Mouse (Mus musculus) myocyte (in vitro differentiated cells): ENCODE measurements around the gene Gm7073. TPM values are rescaled to one million over a fixed set of nuclear protein-coding genes. Genes with fewer than 3 reads are reported as not detected.

Source experiments
- H3K27me3 ChIP-seq: one replicate; pipeline ENCODE4 v1.6.1; 2011; ENCODE audit not compliant: control insufficient read depth, insufficient read depth, insufficient read length
- H3K36me3 ChIP-seq: one replicate; pipeline ENCODE4 v1.6.1; 2011; ENCODE audit not compliant: control insufficient read depth, insufficient read depth
- H3K4me2 ChIP-seq: one replicate; pipeline ENCODE4 v1.6.1; 2011; ENCODE audit warnings: low read depth, control low read depth
- H3K4me3 ChIP-seq: one replicate; pipeline ENCODE4 v1.5.1; 2011; ENCODE audit warnings: mild to moderate bottlenecking, control low read depth, moderate library complexity
- H3K79me2 ChIP-seq: one replicate; pipeline ENCODE4 v1.6.1; 2011; ENCODE audit not compliant: control insufficient read depth, insufficient read depth
- H3ac ChIP-seq: one replicate; pipeline ENCODE4 v1.6.1; 2011; ENCODE audit not compliant: control insufficient read depth, insufficient read length
- CEBPB ChIP-seq: IDR thresholded peaks from 2 replicates; pipeline ENCODE4 v1.6.1; 2011; ENCODE audit warnings: mild to moderate bottlenecking, moderate library complexity; ENCODE audit not compliant: poor library complexity, insufficient read depth, severe bottlenecking
- E2F4 ChIP-seq: IDR thresholded peaks from one replicate; pipeline ENCODE4 v1.6.1; 2011; ENCODE audit warnings: mild to moderate bottlenecking, control low read depth, moderate library complexity; ENCODE audit not compliant: insufficient read depth
- MAX ChIP-seq: IDR thresholded peaks from one replicate; pipeline ENCODE4 v1.6.1; 2011; ENCODE audit warnings: low read depth, mild to moderate bottlenecking, control low read depth
- MYOD1 ChIP-seq, 3 experiments: IDR thresholded peaks; one replicate each; pipeline ENCODE4 v1.6.1; 2011; ENCODE audit warnings: control low read depth in 2 of 3, low read depth in 2 of 3, mild to moderate bottlenecking in 2 of 3, moderate library complexity in 1 of 3; ENCODE audit not compliant: insufficient read length in 2 of 3, control insufficient read depth in 1 of 3
- MYOG ChIP-seq, 3 experiments: IDR thresholded peaks; one replicate each; pipeline ENCODE4 v1.6.1; 2011; ENCODE audit warnings: control low read depth in 2 of 3, low read depth in 2 of 3, mild to moderate bottlenecking in 2 of 3; ENCODE audit not compliant: insufficient read length in 2 of 3, control insufficient read depth in 1 of 3, insufficient read depth in 1 of 3
- POLR2A ChIP-seq: IDR thresholded peaks from one replicate; pipeline ENCODE4 v1.6.1; 2011; ENCODE audit warnings: low read depth, mild to moderate bottlenecking, control low read depth, moderate library complexity; ENCODE audit not compliant: insufficient read length
- POLR2AphosphoS2 ChIP-seq: IDR thresholded peaks from one replicate; pipeline ENCODE4 v1.6.1; 2011; ENCODE audit warnings: low read depth, control low read depth; ENCODE audit not compliant: insufficient read length
- REST ChIP-seq: IDR thresholded peaks from one replicate; pipeline ENCODE4 v1.6.1; 2011; ENCODE audit warnings: mild to moderate bottlenecking, control low read depth, moderate library complexity; ENCODE audit not compliant: insufficient read depth, insufficient read length
- SRF ChIP-seq: IDR thresholded peaks from one replicate; pipeline ENCODE4 v1.6.1; 2011; ENCODE audit warnings: low read depth; ENCODE audit not compliant: control insufficient read depth, insufficient read length
- TCF12 ChIP-seq: IDR thresholded peaks from one replicate; pipeline ENCODE4 v1.6.1; 2011; ENCODE audit warnings: mild to moderate bottlenecking, control low read depth; ENCODE audit not compliant: poor library complexity, insufficient read depth, severe bottlenecking
- TCF3 ChIP-seq: IDR thresholded peaks from one replicate; pipeline ENCODE4 v1.6.1; 2011; ENCODE audit warnings: low read depth, control low read depth; ENCODE audit not compliant: insufficient read length
- USF1 ChIP-seq: IDR thresholded peaks from one replicate; pipeline ENCODE4 v1.6.1; 2011; ENCODE audit warnings: low read depth, mild to moderate bottlenecking, control low read depth, moderate library complexity
- polyA plus RNA-seq: library from polyadenylated mRNA; unstranded; fragments of >200 nt; fragmentation: generic; extraction: Trizol; gene quantifications from one replicate; pipeline ENCODE4 v1.2.1, GENCODE M21; 2012; ENCODE audit warnings: missing spikeins

Gene Gm7073
- polyA plus RNA-seq, 1 experiment, result not detected

GRCm38 (mm10) chrX:60497750-60498149 is 41.3 kb downstream of the Gm7073 start:
- no peaks in the 10 kb centered on the region for H3K27me3 ChIP-seq
- H3K79me2 ChIP-seq, result no peaks in the 10 kb centered on the region
- TF ChIP-seq MYOG (IDR thresholded peaks at IDR 0.05; ENCODE audit: control insufficient read depth in 1 of 3, insufficient read depth in 1 of 3, insufficient read length in 2 of 3, low read depth in 2 of 3) (no peak), E2F4 (no peak), POLR2A (no peak), TCF12 (no peak), TCF3 (no peak), CEBPB (no peak)
- H3ac ChIP-seq, result no peak overlapping the region
- H3K36me3 ChIP-seq, result no peaks in the 10 kb centered on the region
- no peak overlapping the region for H3K4me3 ChIP-seq
- H3K4me2 ChIP-seq, result no peak overlapping the region

- H3K4me2 ChIP-seq, result no peak overlapping the region
- H3K27me3 ChIP-seq, result no peaks in the 10 kb centered on the region
- no peak overlapping the region for H3ac ChIP-seq
- H3K79me2 ChIP-seq, result no peaks in the 10 kb centered on the region
- TF ChIP-seq TCF12, result no peak
- TF ChIP-seq CEBPB, result no peak
- no peak for TF ChIP-seq USF1
- no peak for TF ChIP-seq SRF
- TF ChIP-seq E2F4, result no peak
- TF ChIP-seq TCF3, result no peak
- TF ChIP-seq POLR2A, result no peak
- no peak for TF ChIP-seq MAX
- TF ChIP-seq REST, result no peak
- TF ChIP-seq POLR2AphosphoS2, result no peak
- TF ChIP-seq MYOG (IDR thresholded peaks at IDR 0.05; ENCODE audit: control insufficient read depth in 1 of 3, insufficient read depth in 1 of 3, insufficient read length in 2 of 3, low read depth in 2 of 3), result no peak
- no peak for TF ChIP-seq MYOD1 (IDR thresholded peaks at IDR 0.05; ENCODE audit: control insufficient read depth in 1 of 3, insufficient read length in 2 of 3, low read depth in 2 of 3)
- H3K36me3 ChIP-seq, result no peaks in the 10 kb centered on the region
- no peak overlapping the region for H3K4me3 ChIP-seq
Measured at GRCm38 (mm10) chrX:60495308-60495707, 43.7 kb downstream of the Gm7073 start.

DNA sequence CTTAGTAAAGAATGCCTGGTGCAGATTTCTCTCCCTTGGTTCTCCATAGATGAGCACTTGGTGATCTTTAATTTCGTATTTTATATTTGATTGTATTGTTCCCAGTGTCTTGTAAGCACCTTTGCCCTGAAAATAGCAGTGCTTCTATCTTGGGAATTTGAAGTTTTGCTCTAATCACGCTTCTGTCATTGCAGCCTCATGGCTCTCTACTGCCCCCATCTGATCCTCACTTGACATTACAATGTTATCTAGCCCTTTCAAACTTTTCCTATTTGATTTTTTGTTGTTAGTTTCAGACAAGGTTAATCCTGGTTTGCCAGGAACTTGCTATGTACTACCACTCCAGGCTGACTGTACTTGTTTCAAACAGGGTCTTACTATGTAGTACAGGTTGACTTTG is 75.3 kb downstream of the Gm7073 start:
- TF ChIP-seq POLR2AphosphoS2, result no peak
- no peak for TF ChIP-seq MAX
- TF ChIP-seq TCF12, result no peak
- TF ChIP-seq USF1, result no peak
- TF ChIP-seq MYOD1 (IDR thresholded peaks at IDR 0.05; ENCODE audit: control insufficient read depth in 1 of 3, insufficient read length in 2 of 3, low read depth in 2 of 3), result no peak
- no peak for TF ChIP-seq POLR2A
- no peak for TF ChIP-seq CEBPB
- TF ChIP-seq REST, result no peak
- TF ChIP-seq TCF3, result no peak
- TF ChIP-seq SRF, result no peak
- no peak for TF ChIP-seq E2F4
- no peak for TF ChIP-seq MYOG (IDR thresholded peaks at IDR 0.05; ENCODE audit: control insufficient read depth in 1 of 3, insufficient read depth in 1 of 3, insufficient read length in 2 of 3, low read depth in 2 of 3)
- H3K27me3 ChIP-seq, result no peaks in the 10 kb centered on the region

GRCm38 (mm10) chrX:60414563-60415111 is 124.4 kb downstream of the Gm7073 start:
- Histone ChIP-seq H3K4me2 (no peak overlapping the region), H3ac (no peak overlapping the region), H3K36me3 (no peaks in the 10 kb centered on the region), H3K4me3 (no peak overlapping the region), H3K27me3 (no peaks in the 10 kb centered on the region), H3K79me2 (no peaks in the 10 kb centered on the region)
- TF ChIP-seq MYOD1 (IDR thresholded peaks at IDR 0.05; ENCODE audit: control insufficient read depth in 1 of 3, insufficient read length in 2 of 3, low read depth in 2 of 3) (no peak), E2F4 (no peak), TCF12 (no peak), REST (no peak), USF1 (no peak), CEBPB (no peak), MYOG (IDR thresholded peaks at IDR 0.05; ENCODE audit: control insufficient read depth in 1 of 3, insufficient read depth in 1 of 3, insufficient read length in 2 of 3, low read depth in 2 of 3) (no peak), TCF3 (no peak), POLR2AphosphoS2 (no peak), SRF (no peak), MAX (no peak), POLR2A (no peak)

More for the DNA sequence above, 75.3 kb downstream of the Gm7073 start:
- Histone ChIP-seq H3K79me2 (no peaks in the 10 kb centered on the region), H3K4me2 (no peak overlapping the region), H3ac (no peak overlapping the region), H3K36me3 (no peaks in the 10 kb centered on the region), H3K4me3 (no peak overlapping the region)

GRCm38 (mm10) chrX:60405681-60406080 is 133.4 kb downstream of the Gm7073 start:
- H3K79me2 ChIP-seq, result no peaks in the 10 kb centered on the region
- no peak overlapping the region for H3K4me3 ChIP-seq
- H3K27me3 ChIP-seq, result no peaks in the 10 kb centered on the region
- no peak overlapping the region for H3ac ChIP-seq
- no peak overlapping the region for H3K4me2 ChIP-seq
- H3K36me3 ChIP-seq, result no peaks in the 10 kb centered on the region
- no peak for TF ChIP-seq MAX
- TF ChIP-seq E2F4, result no peak
- no peak for TF ChIP-seq TCF3
- no peak for TF ChIP-seq MYOD1 (IDR thresholded peaks at IDR 0.05; ENCODE audit: control insufficient read depth in 1 of 3, insufficient read length in 2 of 3, low read depth in 2 of 3)
- TF ChIP-seq MYOG (IDR thresholded peaks at IDR 0.05; ENCODE audit: control insufficient read depth in 1 of 3, insufficient read depth in 1 of 3, insufficient read length in 2 of 3, low read depth in 2 of 3), result no peak
- no peak for TF ChIP-seq SRF
- no peak for TF ChIP-seq POLR2A
- no peak for TF ChIP-seq USF1
- TF ChIP-seq CEBPB, result no peak
- no peak for TF ChIP-seq POLR2AphosphoS2
- no peak for TF ChIP-seq TCF12
- TF ChIP-seq REST, result no peak
